Mouse (Mus musculus) activated CD4-positive, CD25-positive, alpha-beta regulatory T cell, adult 4 months (primary cell): ENCODE measurements around the gene 2810021J22Rik. TPM values are rescaled to one million over a fixed set of nuclear protein-coding genes. Genes with fewer than 3 reads are reported as not detected.
A peak's percentile ranks its signal among the peaks of the same experiment; 100 is the strongest.

ENCODE experiments used
- ATAC-seq: one replicate; pipeline ENCODE4 v1.8.0; 2017
- polyA plus RNA-seq, 2 experiments: library from polyadenylated mRNA; unstranded; fragments of 100-300 nt; shearing (Covaris generic); gene quantifications; one replicate each; pipeline ENCODE4 v1.2.1; 2017

The 2810021J22Rik gene
- polyA plus RNA-seq, 2 experiments from 2014 or later: 6.4 to 9.2 TPM

DNA sequence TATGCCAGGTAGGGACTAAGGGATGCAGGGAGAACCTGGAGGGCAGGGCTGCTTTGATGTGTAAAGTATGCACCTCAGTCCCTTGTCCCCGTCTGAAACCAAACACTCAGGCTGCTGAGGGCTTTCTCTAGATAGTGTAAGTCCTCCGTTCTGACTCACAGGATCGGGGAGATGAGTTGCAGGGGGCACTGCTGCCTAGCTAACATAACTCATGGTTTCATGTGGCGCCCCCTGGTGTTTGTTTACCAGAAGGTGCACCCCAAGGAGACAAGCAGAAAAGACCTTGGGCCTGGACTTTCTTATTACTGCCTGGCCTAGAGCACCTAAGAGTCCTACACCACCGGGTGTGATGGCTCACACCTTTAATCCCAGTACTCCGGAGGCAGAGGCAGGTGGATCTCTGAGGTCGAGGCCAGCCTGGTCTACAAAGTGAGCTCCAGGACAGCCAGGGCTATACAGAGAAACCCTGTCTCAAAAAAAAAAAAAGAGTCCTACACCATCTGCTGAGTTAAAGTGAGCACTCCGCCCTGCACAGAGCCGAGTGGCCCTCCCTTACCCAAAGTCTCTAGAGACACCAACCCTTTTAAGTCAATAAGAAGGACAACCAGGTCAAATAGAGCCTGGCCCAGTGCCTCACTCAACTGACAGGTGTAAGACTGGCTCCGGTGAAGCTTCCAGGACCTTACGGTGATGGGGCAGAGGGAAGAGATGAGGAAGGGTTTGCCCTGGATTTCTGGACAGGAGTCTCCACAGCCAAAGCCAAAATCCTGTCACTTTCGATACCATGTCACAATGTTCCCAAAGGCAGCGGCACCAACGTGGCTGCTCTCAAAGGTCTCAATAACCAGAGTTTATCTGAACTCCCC is 50.1 kb downstream of the 2810021J22Rik start:
- peak; percentile 61 for ATAC-seq

DNA sequence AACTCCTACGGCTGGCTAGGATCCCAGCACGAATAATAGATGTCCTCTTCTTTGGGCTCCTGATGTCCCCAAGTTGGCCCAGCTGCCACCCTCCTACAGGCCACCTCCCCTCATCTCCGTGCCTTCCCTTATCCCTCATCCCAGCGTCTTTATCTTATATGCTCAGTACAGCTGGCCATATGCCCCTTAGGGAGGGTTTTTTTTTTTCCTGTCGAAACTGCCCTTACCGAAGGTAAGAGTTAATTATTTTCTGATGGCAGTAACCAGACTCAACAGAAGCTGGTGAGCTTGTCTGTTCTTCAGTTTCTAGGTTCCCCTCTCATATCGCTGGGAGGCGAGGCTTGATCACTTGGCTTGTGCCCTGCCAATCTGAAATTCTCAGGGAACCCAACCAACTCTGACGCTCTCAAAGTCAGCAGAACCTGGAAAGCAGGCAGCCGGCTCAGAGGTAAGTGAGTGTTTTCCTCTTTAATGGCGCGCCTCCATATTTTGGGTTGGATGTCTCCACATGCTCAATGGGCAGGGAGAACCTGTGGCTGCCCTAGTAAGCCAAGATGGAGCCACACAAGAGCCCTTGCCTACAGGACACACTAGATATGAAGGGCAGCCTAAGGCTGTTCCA is 50.8 kb downstream of the 2810021J22Rik start, which contains the start of gene Btnl10:
Btnl10 (plus strand) TSS at position 164 of the 622 bp plus-strand sequence.
- ATAC-seq: no peak

DNA sequence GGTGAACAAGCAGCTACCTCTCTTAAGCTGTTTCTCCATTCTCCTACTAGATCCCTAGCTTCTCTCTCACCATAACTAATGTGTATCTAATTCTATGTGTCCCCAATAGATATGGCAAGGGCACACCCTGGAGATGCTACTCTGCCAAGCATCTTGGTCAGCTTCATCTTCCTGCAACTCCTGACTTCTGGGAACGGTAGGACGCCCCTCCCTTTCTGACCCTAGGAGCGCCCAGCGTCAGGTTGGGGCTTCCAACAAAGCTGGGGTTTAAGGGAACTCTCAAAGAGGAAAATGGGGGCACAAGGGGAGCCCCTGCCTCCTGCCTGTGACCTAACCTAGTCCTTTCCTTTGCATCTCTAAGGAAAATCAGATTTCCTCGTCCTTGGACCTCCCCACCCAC is 51.7 kb downstream of the 2810021J22Rik start:
- ATAC-seq: no peak

DNA sequence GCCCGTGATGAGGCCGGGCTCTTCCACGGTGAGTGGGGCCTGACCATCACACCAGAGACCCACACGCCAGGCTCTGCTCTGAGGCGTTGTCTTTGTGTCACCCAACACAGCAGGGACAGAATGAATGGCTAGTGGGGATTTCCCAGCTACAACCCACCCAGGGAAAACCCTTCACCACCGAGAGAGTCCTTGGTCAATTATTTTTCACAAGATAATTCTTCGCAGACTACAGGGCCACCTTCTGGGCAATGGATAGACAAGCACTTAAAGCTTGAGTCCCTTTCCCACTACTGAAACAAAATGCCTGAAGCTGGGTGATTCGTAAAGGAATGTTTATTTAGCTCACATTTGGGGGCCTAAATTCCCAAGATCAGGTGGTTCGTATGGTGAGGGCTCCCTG is 55.4 kb downstream of the 2810021J22Rik start:
- no peak for ATAC-seq

DNA sequence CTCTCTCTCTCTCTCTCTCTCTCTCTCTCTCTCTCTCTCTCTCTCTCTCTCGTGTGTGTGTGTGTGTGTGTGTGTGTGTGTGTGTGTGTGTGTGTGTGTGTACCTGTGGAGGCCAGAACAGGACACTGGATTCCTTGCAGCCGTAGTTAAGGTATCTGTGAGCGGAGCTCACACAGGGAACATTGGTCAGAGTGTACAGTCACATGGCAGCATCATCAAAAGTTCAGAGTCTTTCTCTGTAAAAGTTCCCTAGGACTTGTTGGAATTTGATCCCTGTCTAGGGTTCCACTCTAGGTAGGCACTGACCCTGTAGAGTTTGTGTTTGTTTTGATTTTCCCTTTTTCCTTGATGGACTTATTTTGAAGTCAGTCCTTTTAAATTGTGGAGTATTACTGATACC is 59.6 kb downstream of the 2810021J22Rik start:
- no peak for ATAC-seq

DNA sequence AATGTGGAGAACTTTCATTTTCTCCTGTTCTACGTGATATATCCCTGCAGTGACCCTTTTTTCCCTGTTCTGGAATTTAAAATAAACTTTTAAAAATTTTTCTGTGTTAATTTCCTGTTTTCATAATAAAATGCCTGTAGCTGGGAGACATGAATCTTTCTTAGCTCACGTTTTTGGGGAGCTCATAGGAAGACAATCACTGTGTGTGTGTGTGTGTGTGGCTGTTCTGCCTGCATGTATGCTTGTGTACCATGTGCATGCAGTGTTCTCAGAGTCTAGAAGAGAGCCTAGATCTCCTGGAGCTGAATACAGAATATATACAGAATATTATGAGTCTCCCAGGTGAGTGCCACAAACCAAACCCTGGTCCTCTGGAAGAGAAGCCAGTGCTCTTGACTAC is 60.0 kb downstream of the 2810021J22Rik start:
- ATAC-seq: no peak

DNA sequence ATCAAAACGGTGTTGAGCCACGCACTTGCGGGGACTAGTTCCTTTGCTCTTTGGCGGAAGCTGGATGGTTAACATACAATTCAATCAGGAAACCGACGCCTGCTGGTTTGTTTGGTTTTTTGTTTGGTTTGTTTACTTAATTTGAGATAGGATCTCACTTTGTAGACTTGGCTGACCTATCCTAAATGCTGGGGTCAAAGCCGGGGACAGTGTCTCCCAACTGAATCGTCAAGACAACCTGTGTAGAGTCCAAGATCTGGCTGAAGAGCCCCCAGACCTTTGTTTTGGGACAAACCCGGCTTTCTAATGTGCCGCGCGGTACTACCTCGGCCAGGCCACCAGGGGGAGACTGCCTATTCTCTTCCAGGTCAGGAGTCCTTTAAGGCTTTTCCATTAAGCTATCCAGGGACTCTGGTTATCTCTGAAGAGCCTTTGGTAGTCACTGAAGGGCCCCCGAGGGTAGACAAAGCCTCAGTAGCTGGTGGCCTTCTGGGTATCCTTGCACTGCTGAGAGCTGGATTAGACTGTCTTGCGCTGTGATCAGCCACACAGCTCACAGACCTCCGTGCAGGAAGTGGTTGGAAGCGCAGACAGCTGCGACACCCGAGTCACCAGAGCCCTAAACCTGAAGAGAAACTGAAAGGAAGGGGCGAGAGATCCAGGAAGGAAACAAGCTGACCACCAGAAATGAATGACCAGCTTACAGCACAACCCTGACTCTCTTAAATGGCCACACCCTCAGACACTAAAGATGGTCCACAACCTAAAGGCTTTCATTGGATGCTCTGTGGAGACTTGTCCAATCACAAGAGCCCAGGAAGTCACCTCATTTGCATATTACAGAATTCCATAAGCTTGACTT is 61.0 kb downstream of the 2810021J22Rik start:
- peak; percentile 96 for ATAC-seq

DNA sequence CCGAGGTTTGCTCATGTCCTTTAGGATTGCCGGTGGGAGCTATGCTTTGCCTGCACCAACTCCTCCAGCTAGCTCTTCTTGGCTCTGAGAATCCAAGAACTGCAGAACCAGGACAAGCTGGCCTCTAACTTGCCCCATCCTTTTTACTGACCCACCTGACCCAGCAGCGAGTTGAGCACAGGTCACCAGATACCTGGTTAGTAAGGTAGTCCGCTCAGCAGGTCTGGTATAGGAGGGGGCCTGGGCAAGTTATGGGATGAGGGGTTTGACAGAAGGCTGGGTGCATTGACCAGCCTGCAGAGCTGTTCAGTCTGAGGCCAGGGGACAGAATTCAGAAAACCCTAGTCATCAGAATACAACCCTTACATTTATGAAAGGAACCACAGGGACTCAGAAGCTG is 62.0 kb downstream of the 2810021J22Rik start:
- no peak for ATAC-seq

DNA sequence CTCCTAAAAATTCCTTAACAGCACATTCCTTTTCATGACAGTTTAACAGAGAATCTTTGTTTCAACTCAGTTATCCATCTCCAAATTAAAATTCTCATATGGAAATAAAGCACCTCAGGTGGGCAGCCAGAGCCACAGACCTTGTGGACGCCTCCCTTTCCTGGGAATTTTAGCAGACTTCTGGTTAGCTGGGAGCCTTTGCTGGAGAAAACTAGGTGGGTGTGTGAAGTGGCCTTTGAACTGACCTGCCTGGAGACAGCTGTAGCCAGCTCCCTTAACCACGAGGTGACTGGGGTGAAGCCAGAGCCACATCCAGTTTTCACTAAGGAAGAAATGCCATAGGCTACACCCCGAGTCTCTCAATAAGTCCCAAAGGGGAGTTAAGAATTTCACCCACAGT is 62.6 kb downstream of the 2810021J22Rik start:
- no peak for ATAC-seq

DNA sequence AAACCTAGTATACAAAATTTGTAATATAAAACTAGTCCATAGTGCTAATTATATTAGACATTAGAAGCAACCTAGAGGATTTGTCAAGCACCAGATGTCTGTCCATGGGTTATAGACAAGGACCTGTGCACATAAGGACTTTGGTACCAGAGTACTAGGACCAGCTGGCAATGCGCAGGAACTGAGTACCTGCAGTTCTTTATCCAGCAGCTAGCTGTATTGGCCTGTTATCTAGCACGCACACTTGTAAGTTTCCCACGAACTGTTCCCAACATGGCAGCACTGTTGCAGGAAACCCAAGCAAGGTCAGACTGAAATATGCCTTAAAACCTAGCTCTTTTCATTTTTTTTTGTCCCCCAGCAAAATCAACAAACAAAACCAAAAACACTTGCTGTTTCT is 63.2 kb downstream of the 2810021J22Rik start:
- ATAC-seq: no peak

DNA sequence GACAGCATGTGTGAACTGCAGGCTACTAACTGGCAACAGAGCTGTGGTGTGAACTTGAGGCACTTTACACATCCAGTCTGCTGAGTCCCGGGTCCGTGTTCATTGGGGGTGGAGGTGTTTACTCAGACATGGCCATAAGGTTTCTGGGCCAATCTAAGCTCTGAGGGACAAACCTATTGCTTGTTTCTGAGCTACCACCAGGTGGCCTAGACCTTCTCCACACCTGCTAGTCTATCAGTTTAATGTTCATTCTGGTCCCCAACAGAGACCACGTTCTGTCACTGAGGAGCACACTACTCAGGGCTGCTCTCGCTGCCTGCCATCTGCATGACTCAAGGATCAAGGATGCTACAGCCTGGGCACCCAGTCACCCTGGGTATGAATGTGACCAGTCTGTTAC is 64.6 kb downstream of the 2810021J22Rik start:
- ATAC-seq: no peak

Other genes starting within 250 kb of the 2810021J22Rik start
- not detected for gene Olfr323, start 236.7 kb upstream of the 2810021J22Rik start, polyA plus RNA-seq
- gene Trim58, start 226.8 kb upstream of the 2810021J22Rik start, polyA plus RNA-seq: not detected
- gene Olfr322, start 208.4 kb upstream of the 2810021J22Rik start, polyA plus RNA-seq: not detected
- gene Olfr320, start 186.1 kb upstream of the 2810021J22Rik start, polyA plus RNA-seq: under 1 TPM in 1 of 2 experiments, not detected in 1; 0.11 TPM
- gene Olfr319, start 168.1 kb upstream of the 2810021J22Rik start, polyA plus RNA-seq: not detected
- gene Olfr318, start 143.2 kb upstream of the 2810021J22Rik start, polyA plus RNA-seq: not detected
- not detected for gene Olfr317, start 128.0 kb upstream of the 2810021J22Rik start, polyA plus RNA-seq
- gene Olfr316, start 114.5 kb upstream of the 2810021J22Rik start, polyA plus RNA-seq: not detected
- not detected for gene Olfr315, start 94.0 kb upstream of the 2810021J22Rik start, polyA plus RNA-seq
- not detected for gene Olfr314, start 84.3 kb upstream of the 2810021J22Rik start, polyA plus RNA-seq
- not detected for gene Fam183b, start 65.3 kb upstream of the 2810021J22Rik start, polyA plus RNA-seq
- gene Olfr313, start 52.2 kb upstream of the 2810021J22Rik start, polyA plus RNA-seq: not detected
- gene Olfr312, start 38.0 kb upstream of the 2810021J22Rik start, polyA plus RNA-seq: under 1 TPM in 1 of 2 experiments, not detected in 1; 0.20 TPM
- gene Olfr311, start 28.0 kb upstream of the 2810021J22Rik start, polyA plus RNA-seq: under 1 TPM in 1 of 2 experiments, not detected in 1; 0.28 TPM
- gene Gm12258, start 20.1 kb upstream of the 2810021J22Rik start, polyA plus RNA-seq: 10 to 100 TPM in 1 of 2 experiments, 1 to 10 TPM in 1; 9.8 to 10.5 TPM
- gene Zfp39, start 37.0 kb downstream of the 2810021J22Rik start, polyA plus RNA-seq: 1 to 10 TPM; 7.4 to 7.7 TPM
- gene Btnl10, start 50.7 kb downstream of the 2810021J22Rik start, polyA plus RNA-seq: not detected
- 10 to 100 TPM; 11.4 to 17.9 TPM for gene Rnf187, start 71.7 kb downstream of the 2810021J22Rik start, polyA plus RNA-seq
- 1 to 10 TPM; 1.8 to 4.2 TPM for gene Hist3h2ba, start 81.7 kb downstream of the 2810021J22Rik start, polyA plus RNA-seq
- gene Hist3h2a, start 87.5 kb downstream of the 2810021J22Rik start, polyA plus RNA-seq: 1 to 10 TPM; 3.5 to 5.4 TPM
- under 1 TPM; 0.17 to 0.20 TPM for gene Trim17, start 87.5 kb downstream of the 2810021J22Rik start, polyA plus RNA-seq
- gene Trim11, start 110.9 kb downstream of the 2810021J22Rik start, polyA plus RNA-seq: 10 to 100 TPM; 18.5 to 22.2 TPM